22 mouse cellular contexts compared by ENCODE assay signal in the genomic region with DNA sequence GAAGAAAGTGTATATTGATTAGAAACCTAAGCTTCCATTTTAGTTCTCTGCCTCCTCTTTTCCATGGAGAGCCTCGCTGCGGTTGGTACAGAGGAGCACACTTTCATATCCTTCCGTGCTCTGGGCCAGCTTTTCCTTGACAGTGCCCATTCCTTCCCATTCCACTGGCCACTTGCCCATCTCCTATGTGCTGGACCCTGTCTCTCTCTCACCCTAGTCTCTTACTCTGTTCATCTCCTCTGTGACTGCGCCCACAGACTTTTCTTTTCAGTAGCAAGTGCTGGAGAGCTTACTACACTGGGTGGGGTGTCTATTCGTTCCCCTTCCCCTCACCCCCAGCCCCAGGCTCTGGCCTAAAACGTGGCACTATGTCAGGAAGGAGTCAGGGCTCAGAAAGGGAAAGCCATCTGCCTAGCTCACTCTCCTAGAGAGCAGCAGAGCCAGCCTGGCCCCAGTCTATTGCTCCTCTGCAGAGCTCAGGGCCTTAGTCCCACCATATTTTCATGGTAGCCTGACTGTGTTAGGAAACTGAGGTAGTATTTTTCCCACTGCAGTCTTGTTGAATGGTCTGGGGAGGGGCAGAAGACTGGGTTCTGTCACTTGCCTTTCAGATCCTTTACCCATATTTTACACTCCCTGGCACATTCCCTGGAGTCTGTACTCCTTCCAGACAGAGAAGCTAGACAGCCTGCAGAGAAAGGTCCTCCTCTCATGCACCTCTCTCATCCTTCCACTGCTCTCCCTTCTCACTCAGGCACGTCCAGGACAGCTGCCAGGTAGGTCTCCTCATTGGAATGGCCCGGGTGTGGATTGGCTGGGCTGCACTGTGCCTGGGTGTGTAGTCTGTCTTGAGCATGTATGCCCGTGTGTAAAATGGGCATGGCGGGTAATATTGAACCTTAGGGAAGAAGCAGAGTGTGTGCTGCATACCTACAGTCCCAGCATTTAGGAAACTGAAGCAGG. TPM values are rescaled to one million over a fixed set of nuclear protein-coding genes. Genes with fewer than 3 reads are reported as not detected.
A peak's percentile ranks its signal among the peaks of the same experiment; 100 is the strongest.
DNase-seq lines count a peak whose midpoint lies in the region; ATAC-seq and TF ChIP-seq lines count a peak whose summit lies in the region.
"Had no signal": no experiment of that assay in that cellular context is flagged by ENCODE, and none has a peak within 500 bp of the region (broad histone marks: within the 10 kb centered on the region; RNA-seq: fewer than 3 reads in every experiment).

No protein-coding gene starts in this region.

- H3K4me2 ChIP-seq in forebrain, embryonic 13.5 days: no peak overlapping the region
- H3K4me2 ChIP-seq in forebrain, postnatal 0 days (ENCODE audit: low read depth): no peak overlapping the region
- no peak overlapping the region for H3K4me2 ChIP-seq in kidney, embryonic 15.5 days
- H3K4me2 ChIP-seq in heart, embryonic 15.5 days: no peak overlapping the region
- H3K4me2 ChIP-seq: hindbrain, embryonic 12.5 days; limb, embryonic 12.5 days; midbrain, embryonic 13.5 days had no signal

- ATAC-seq in forebrain, embryonic 13.5 days: no peak
- ATAC-seq in forebrain, postnatal 0 days: no peak
- ATAC-seq in kidney, embryonic 15.5 days (replicated peaks; ENCODE audit: low FRiP score): no peak
- ATAC-seq in heart, embryonic 15.5 days (replicated peaks; ENCODE audit: insufficient number of reproducible peaks, insufficient read depth, low FRiP score, low read depth): no peak
- ATAC-seq in erythroblast, adult 5-6 weeks (replicated peaks; ENCODE audit: low FRiP score, poor library complexity, severe bottlenecking): no peak
- ATAC-seq: midbrain, embryonic 13.5 days had no signal

- no peak overlapping the region for H3K27ac ChIP-seq in forebrain, embryonic 13.5 days
- H3K27ac ChIP-seq in forebrain, postnatal 0 days (ENCODE audit: low read depth, low read length): no peak overlapping the region
- H3K27ac ChIP-seq in kidney, embryonic 15.5 days: 0 out of 2 replicates have a peak overlapping the region, but pooled peaks have one; percentile 9
- peak overlapping the region; percentile 39; the same call in 1 of the 2 replicates for H3K27ac ChIP-seq in heart, embryonic 15.5 days
- H3K27ac ChIP-seq: hindbrain, embryonic 12.5 days; limb, embryonic 12.5 days; midbrain, embryonic 13.5 days had no signal

- H3K9ac ChIP-seq in forebrain, embryonic 13.5 days: peak overlapping the region; percentile 12; the same call in 1 of the 2 replicates
- no peak overlapping the region for H3K9ac ChIP-seq in forebrain, postnatal 0 days
- no peak overlapping the region for H3K9ac ChIP-seq in kidney, embryonic 15.5 days
- H3K9ac ChIP-seq in heart, embryonic 15.5 days: no peak overlapping the region
- H3K9ac ChIP-seq: hindbrain, embryonic 12.5 days; limb, embryonic 12.5 days; midbrain, embryonic 13.5 days had no signal

- H3K36me3 ChIP-seq in forebrain, embryonic 13.5 days (ENCODE audit: poor library complexity, severe bottlenecking): peaks cover 77% of the 10 kb centered on the region
- H3K36me3 ChIP-seq in forebrain, postnatal 0 days (ENCODE audit: insufficient read depth): peaks cover 45% of the 10 kb centered on the region
- peaks cover 50% of the 10 kb centered on the region for H3K36me3 ChIP-seq in kidney, embryonic 15.5 days
- peaks cover 36% of the 10 kb centered on the region for H3K36me3 ChIP-seq in E14TG2a.4 (ENCODE audit: insufficient read depth, low read length)
- H3K36me3 ChIP-seq in heart, embryonic 15.5 days: peaks cover 28% of the 10 kb centered on the region

- 86% methylated on average over 10 of the region's 10 CpGs for WGBS in forebrain, embryonic 13.5 days
- 89% methylated on average over 10 of the region's 10 CpGs for WGBS in forebrain, postnatal 0 days
- 86% methylated on average over 10 of the region's 10 CpGs for WGBS in kidney, embryonic 15.5 days
- 81% methylated on average over 10 of the region's 10 CpGs for WGBS in heart, embryonic 15.5 days

- no peaks in the 10 kb centered on the region for H3K4me1 ChIP-seq in forebrain, embryonic 13.5 days
- H3K4me1 ChIP-seq in forebrain, postnatal 0 days (ENCODE audit: insufficient read depth): no peaks in the 10 kb centered on the region
- H3K4me1 ChIP-seq in kidney, embryonic 15.5 days: peaks cover 22% of the 10 kb centered on the region
- H3K4me1 ChIP-seq in E14TG2a.4 (replicated peaks; ENCODE audit: low read depth, low read length): peaks cover 75% of the 10 kb centered on the region
- H3K4me1 ChIP-seq in heart, embryonic 15.5 days (replicated peaks): peaks cover 39% of the 10 kb centered on the region

- no peaks in the 10 kb centered on the region for H3K9me3 ChIP-seq in forebrain, embryonic 13.5 days (replicated peaks)
- H3K9me3 ChIP-seq in forebrain, postnatal 0 days (ENCODE audit: low read length): no peaks in the 10 kb centered on the region
- no peaks in the 10 kb centered on the region for H3K9me3 ChIP-seq in kidney, embryonic 15.5 days (replicated peaks)
- no peaks in the 10 kb centered on the region for H3K9me3 ChIP-seq in E14TG2a.4 (ENCODE audit: low read length)
- H3K9me3 ChIP-seq in heart, embryonic 15.5 days (replicated peaks): no peaks in the 10 kb centered on the region
- H3K9me3 ChIP-seq: G1E; hindbrain, embryonic 12.5 days; limb, embryonic 12.5 days; midbrain, embryonic 13.5 days had no signal

- no peaks in the 10 kb centered on the region for H3K27me3 ChIP-seq in forebrain, embryonic 13.5 days
- H3K27me3 ChIP-seq in forebrain, postnatal 0 days (ENCODE audit: insufficient read depth, low read length): no peaks in the 10 kb centered on the region
- no peaks in the 10 kb centered on the region for H3K27me3 ChIP-seq in kidney, embryonic 15.5 days
- H3K27me3 ChIP-seq in E14TG2a.4 (ENCODE audit: insufficient read depth, low read length): no peaks in the 10 kb centered on the region
- H3K27me3 ChIP-seq in heart, embryonic 15.5 days: no peaks in the 10 kb centered on the region
- H3K27me3 ChIP-seq: hindbrain, embryonic 12.5 days; limb, embryonic 12.5 days; midbrain, embryonic 13.5 days had no signal

- TF ChIP-seq CTCF in forebrain, postnatal 0 days (IDR thresholded peaks at IDR 0.05; ENCODE audit: low read depth): no peak
- no peak for TF ChIP-seq CTCF in E14TG2a.4 (conservative IDR thresholded peaks at IDR 0.05; ENCODE audit: low read length)

- DNase-seq in forebrain, postnatal 0 days: no peak
- DNase-seq in kidney, postnatal 14 days: no peak
- no peak for DNase-seq in adrenal gland, postnatal 14 days
- DNase-seq: adrenal gland, adult 2 months; cerebellum, adult 9-11 months; kidney, postnatal 36 days; layer of hippocampus, postnatal 36 days; lung, adult 2 months; lung, postnatal 4 days had no signal

- H3K4me3 ChIP-seq in forebrain, embryonic 13.5 days: no peak overlapping the region
- H3K4me3 ChIP-seq in forebrain, postnatal 0 days (ENCODE audit: low read depth, low read length): no peak overlapping the region
- no peak overlapping the region for H3K4me3 ChIP-seq in kidney, embryonic 15.5 days (replicated peaks)
- peak overlapping the region; percentile 39; the same call in 1 of the 2 replicates for H3K4me3 ChIP-seq in E14TG2a.4 (replicated peaks; ENCODE audit: low read length)
- no peak overlapping the region for H3K4me3 ChIP-seq in heart, embryonic 15.5 days
- H3K4me3 ChIP-seq: hindbrain, embryonic 12.5 days; limb, embryonic 12.5 days; midbrain, embryonic 13.5 days had no signal

RNA-seq across cellular contexts. Expression of a gene that starts 10.1 kb away (rescaled TPM):
- polyA plus RNA-seq in forebrain, embryonic 13.5 days (2015; fragmentation: Nextera tagmentation; extraction: Ambion mirVana): 0.21 and 0.36 TPM in 2 replicates
- total RNA-seq in forebrain, postnatal 0 days (2014; rRNA removed): 4.2 and 5.1 TPM in 2 replicates
- 0.13 and 0.16 TPM in 2 replicates for polyA plus RNA-seq in forebrain, postnatal 0 days (2015; fragmentation: Nextera tagmentation; extraction: Ambion mirVana)
- 0.26 and 0.33 TPM in 2 replicates for polyA plus RNA-seq in kidney, embryonic 15.5 days (2015; fragmentation: Nextera tagmentation; extraction: Ambion mirVana)
- 0.33 and 0.38 TPM in 2 replicates for polyA plus RNA-seq in heart, embryonic 15.5 days (2015; fragmentation: Nextera tagmentation; extraction: Ambion mirVana)
- not detected in 2 replicates for total RNA-seq in erythroblast, adult 5-6 weeks (2015; ENCODE audit: low replicate concordance)
- not detected in 2 replicates for total RNA-seq in erythroblast, adult 5-6 weeks (2017; ENCODE audit: low replicate concordance)
- 0.63 and 1.7 TPM in 2 replicates for total RNA-seq in adrenal gland, postnatal 14 days (2021)
- total RNA-seq: granulocyte monocyte progenitor cell, adult 5-6 weeks had no signal
- polyA plus RNA-seq: limb, embryonic 12.5 days had no signal

RNA-seq across cellular contexts. Expression of a gene that starts 12.9 kb away (rescaled TPM):
- polyA plus RNA-seq in forebrain, embryonic 13.5 days (2015; fragmentation: Nextera tagmentation; extraction: Ambion mirVana): 57.9 and 58.3 TPM in 2 replicates
- total RNA-seq in forebrain, postnatal 0 days (2014; rRNA removed): 32.3 and 44.5 TPM in 2 replicates
- polyA plus RNA-seq in forebrain, postnatal 0 days (2015; fragmentation: Nextera tagmentation; extraction: Ambion mirVana): 48.0 and 55.3 TPM in 2 replicates
- polyA plus RNA-seq in kidney, embryonic 15.5 days (2015; fragmentation: Nextera tagmentation; extraction: Ambion mirVana): 40.1 and 41.7 TPM in 2 replicates
- polyA plus RNA-seq in heart, embryonic 15.5 days (2015; fragmentation: Nextera tagmentation; extraction: Ambion mirVana): 37.7 and 40.0 TPM in 2 replicates
- 7.9 TPM in 2 replicates for total RNA-seq in erythroblast, adult 5-6 weeks (2015; ENCODE audit: low replicate concordance)
- 7.1 and 8.3 TPM in 2 replicates for total RNA-seq in erythroblast, adult 5-6 weeks (2017; ENCODE audit: low replicate concordance)
- 57.7 and 60.3 TPM in 2 replicates for total RNA-seq in adrenal gland, postnatal 14 days (2021)

RNA-seq across cellular contexts. Expression of a gene that starts 15.6 kb away (rescaled TPM):
- 5.3 and 6.8 TPM in 2 replicates for polyA plus RNA-seq in forebrain, embryonic 13.5 days (2015; fragmentation: Nextera tagmentation; extraction: Ambion mirVana)
- total RNA-seq in forebrain, postnatal 0 days (2014; rRNA removed): 6.3 and 15.7 TPM in 2 replicates
- polyA plus RNA-seq in forebrain, postnatal 0 days (2015; fragmentation: Nextera tagmentation; extraction: Ambion mirVana): 5.0 and 6.3 TPM in 2 replicates
- polyA plus RNA-seq in kidney, embryonic 15.5 days (2015; fragmentation: Nextera tagmentation; extraction: Ambion mirVana): 11.5 and 13.3 TPM in 2 replicates
- polyA plus RNA-seq in heart, embryonic 15.5 days (2015; fragmentation: Nextera tagmentation; extraction: Ambion mirVana): 8.4 and 10.1 TPM in 2 replicates
- total RNA-seq in erythroblast, adult 5-6 weeks (2015; ENCODE audit: low replicate concordance): 2.7 TPM in 1 of 2 replicates, not detected in the other
- 1.3 and 5.6 TPM in 2 replicates for total RNA-seq in erythroblast, adult 5-6 weeks (2017; ENCODE audit: low replicate concordance)
- 19.8 and 20.4 TPM in 2 replicates for total RNA-seq in adrenal gland, postnatal 14 days (2021)

RNA-seq across cellular contexts. Expression of a gene that starts 30.4 kb away (rescaled TPM):
- polyA plus RNA-seq in forebrain, embryonic 13.5 days (2015; fragmentation: Nextera tagmentation; extraction: Ambion mirVana): not detected in 2 replicates
- 2.4 TPM in 1 of 2 replicates, not detected in the other for total RNA-seq in forebrain, postnatal 0 days (2014; rRNA removed)
- polyA plus RNA-seq in forebrain, postnatal 0 days (2015; fragmentation: Nextera tagmentation; extraction: Ambion mirVana): not detected in 2 replicates
- polyA plus RNA-seq in kidney, embryonic 15.5 days (2015; fragmentation: Nextera tagmentation; extraction: Ambion mirVana): not detected in 2 replicates
- not detected in 2 replicates for polyA plus RNA-seq in heart, embryonic 15.5 days (2015; fragmentation: Nextera tagmentation; extraction: Ambion mirVana)
- not detected in 2 replicates for total RNA-seq in erythroblast, adult 5-6 weeks (2015; ENCODE audit: low replicate concordance)
- not detected in 2 replicates for total RNA-seq in erythroblast, adult 5-6 weeks (2017; ENCODE audit: low replicate concordance)
- total RNA-seq in adrenal gland, postnatal 14 days (2021): not detected in 2 replicates
- total RNA-seq: adrenal gland, adult 2 months; G1E; layer of hippocampus, postnatal 36 days had no signal
- polyA plus RNA-seq: adrenal gland, adult 2 months; brain, embryonic 14.5 days; embryonic facial prominence, embryonic 11.5 days; G1E; hindbrain, embryonic 12.5 days; intestine, embryonic 14.5 days; limb, embryonic 12.5 days; lung, adult 2 months; midbrain, embryonic 13.5 days had no signal

RNA-seq across cellular contexts. Expression of a gene that starts 35.7 kb away (rescaled TPM):
- polyA plus RNA-seq in forebrain, embryonic 13.5 days (2015; fragmentation: Nextera tagmentation; extraction: Ambion mirVana): 28.0 and 30.6 TPM in 2 replicates
- total RNA-seq in forebrain, postnatal 0 days (2014; rRNA removed): 26.6 and 34.8 TPM in 2 replicates
- polyA plus RNA-seq in forebrain, postnatal 0 days (2015; fragmentation: Nextera tagmentation; extraction: Ambion mirVana): 31.1 and 37.7 TPM in 2 replicates
- 32.9 and 34.0 TPM in 2 replicates for polyA plus RNA-seq in kidney, embryonic 15.5 days (2015; fragmentation: Nextera tagmentation; extraction: Ambion mirVana)
- polyA plus RNA-seq in heart, embryonic 15.5 days (2015; fragmentation: Nextera tagmentation; extraction: Ambion mirVana): 26.9 and 32.0 TPM in 2 replicates
- total RNA-seq in erythroblast, adult 5-6 weeks (2015; ENCODE audit: low replicate concordance): 1.2 and 1.7 TPM in 2 replicates
- total RNA-seq in erythroblast, adult 5-6 weeks (2017; ENCODE audit: low replicate concordance): 2.8 and 3.0 TPM in 2 replicates
- 46.2 and 48.1 TPM in 2 replicates for total RNA-seq in adrenal gland, postnatal 14 days (2021)

Comparison
In these comparisons a context has a peak if more than half of its experiments do, and no peak if none do; other contexts are left out.
1. H3K27ac ChIP-seq: peak in kidney, embryonic 15.5 days (single experiment) and heart, embryonic 15.5 days (single experiment); none in forebrain, embryonic 13.5 days (single experiment) and forebrain, postnatal 0 days (single experiment).